In genomic region chr1:181728707-181729106, GRCm38 (mm10) we compare ENCODE assay signal across 9 mouse cellular contexts.
DNase-seq lines count a peak whose midpoint lies in the region; ATAC-seq and TF ChIP-seq lines count a peak whose summit lies in the region.
"Had no signal": no experiment of that assay in that cellular context is flagged by ENCODE, and none has a peak within 500 bp of the region (broad histone marks: within the 10 kb centered on the region; RNA-seq: fewer than 3 reads in every experiment).

No protein-coding gene starts in this region.

- peak; percentile 35 for DNase-seq in kidney, adult 2 months
- DNase-seq in kidney, adult 11 months: no peak
- DNase-seq in CD4-positive helper T cell, adult 2 months (ENCODE audit: low read depth, low spot score): peak; percentile 34
- DNase-seq in Patski (ENCODE audit: low read depth, low spot score): no peak
- DNase-seq in gastrocnemius, postnatal 10 days: peak; percentile 40
- peak; percentile 20 for DNase-seq in lung, adult 2 months
- peak; percentile 10 for DNase-seq in urinary bladder, postnatal 25 days (ENCODE audit: low spot score)
- no peak for DNase-seq in neural tube, embryonic 10.5 days (ENCODE audit: extremely low spot score, low spot score)

- in situ Hi-C loops in Patski (cut with MboI; ENCODE audit: low pct_unique_long_range_greater_than_20kb): loop anchor here (5.0 kb wide), 3 partner anchors 89 to 389 kb away; no protein-coding TSS in a partner anchor

- WGBS in kidney, adult 2 months: 46% methylated on average over 5 of the region's 5 CpGs
- 46% methylated on average over 5 of the region's 5 CpGs for WGBS in lung, adult 2 months

- H3K27ac ChIP-seq in kidney, adult 2 months (ENCODE audit: insufficient read depth, low read depth, low read length): no peak overlapping the region
- H3K27ac ChIP-seq: embryonic facial prominence, embryonic 15.5 days had no signal

- H3K4me3 ChIP-seq in kidney, adult 2 months (ENCODE audit: insufficient read depth, low read depth, low read length): no peak overlapping the region
- H3K4me3 ChIP-seq in lung, adult 2 months (replicated peaks; ENCODE audit: extremely low read depth, low read depth, low read length): no peak overlapping the region
- H3K4me3 ChIP-seq: embryonic facial prominence, embryonic 15.5 days had no signal

- POLR2A ChIA-PET in Patski (lab: Charles Lee): interaction anchor here (0.7 to 1.3 kb wide), 2 partner anchors 18 to 311 kb away, joined by 3 read pairs; no protein-coding TSS in a partner anchor

- no peak for ATAC-seq in Patski

- TF ChIP-seq CTCF in kidney, adult 2 months (conservative IDR thresholded peaks at IDR 0.05; ENCODE audit: insufficient read depth, insufficient read length, low read depth, low read length): peak; percentile 61
- peak; percentile 79 for TF ChIP-seq CTCF in Patski (IDR thresholded peaks at IDR 0.05)
- TF ChIP-seq CTCF in lung, adult 2 months (IDR thresholded peaks at IDR 0.05; ENCODE audit: insufficient read depth, low read length): peak; percentile 62

- no peaks in the 10 kb centered on the region for H3K27me3 ChIP-seq in kidney, adult 2 months (replicated peaks; ENCODE audit: control insufficient read depth, insufficient read depth, low read length)
- H3K27me3 ChIP-seq in Patski: peaks cover 53% of the 10 kb centered on the region
- H3K27me3 ChIP-seq: embryonic facial prominence, embryonic 15.5 days had no signal

- CTCF ChIA-PET in Patski (lab: Charles Lee): interaction anchor here (1.0 to 1.8 kb wide), 5 partner anchors 24 to 160 kb away, joined by 3 to 12 read pairs (median 7); no protein-coding TSS in a partner anchor

- no peaks in the 10 kb centered on the region for H3K36me3 ChIP-seq in kidney, adult 2 months (ENCODE audit: control insufficient read depth, insufficient read depth, low read length)
- H3K36me3 ChIP-seq: embryonic facial prominence, embryonic 15.5 days had no signal

- no peak for TF ChIP-seq POLR2A in kidney, adult 2 months (IDR thresholded peaks at IDR 0.05; ENCODE audit: low read depth, low read length)
- TF ChIP-seq POLR2A in lung, adult 2 months (IDR thresholded peaks at IDR 0.05; ENCODE audit: borderline replicate concordance, extremely low read depth, low read depth, low read length): no peak

- no peaks in the 10 kb centered on the region for H3K4me1 ChIP-seq in kidney, adult 2 months (ENCODE audit: control insufficient read depth, insufficient read depth, low read length)
- 0 out of 2 replicates have a peak, but pooled peaks cover 3% of the 10 kb centered on the region for H3K4me1 ChIP-seq in lung, adult 2 months (ENCODE audit: control insufficient read depth, insufficient read depth, low read length)
- H3K4me1 ChIP-seq: embryonic facial prominence, embryonic 15.5 days had no signal

Comparison
In these comparisons a context has a peak if more than half of its experiments do, and no peak if none do; other contexts are left out.
1. DNase-seq: peak in kidney, adult 2 months (single experiment), CD4-positive helper T cell, adult 2 months (single experiment), gastrocnemius, postnatal 10 days (single experiment), lung, adult 2 months (single experiment) and urinary bladder, postnatal 25 days (single experiment); none in kidney, adult 11 months (single experiment), Patski (single experiment) and neural tube, embryonic 10.5 days (single experiment).
2. Peak in every context shown above with its lines, with median percentiles within 50 percentile points of each other: CTCF ChIP-seq.